Mouse (Mus musculus) spleen, adult 12 weeks (tissue): ENCODE measurements around the gene Appl1.
A peak's percentile ranks its signal among the peaks of the same experiment; 100 is the strongest.

ENCODE experiments used
- DNase-seq: peaks from one replicate; pipeline ENCODE4 v3.0.0; 2022; ENCODE audit warnings: low spot score

Appl1 gene

GRCm38 (mm10) chr14:26971106-26971789, at the start of gene Appl1:
TSS of gene Appl1 (minus strand) at chr14:26971232.
- DNase-seq = no peak

DNA sequence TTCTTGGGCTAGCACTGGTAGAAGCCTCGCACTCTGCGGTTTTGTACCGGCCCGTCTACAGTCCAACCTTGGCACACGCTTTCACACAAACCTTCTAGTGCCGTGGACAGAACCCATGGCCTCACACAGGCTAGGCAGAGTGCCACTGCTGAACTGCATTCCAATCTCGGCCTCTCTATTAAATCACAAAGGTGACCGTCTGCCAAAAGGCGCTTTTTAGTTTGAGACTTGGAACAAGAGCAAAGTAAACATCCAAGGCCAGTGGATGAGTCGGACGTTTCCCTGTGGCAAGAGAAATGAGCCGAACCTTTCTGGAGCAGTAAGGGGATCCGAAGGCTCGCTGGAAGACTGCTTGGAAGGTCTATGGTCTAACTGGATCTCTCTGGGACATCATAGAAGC, 48.8 kb upstream of the Appl1 start:
- DNase-seq = no peak

GRCm38 (mm10) chr14:27017936-27018335, 46.9 kb upstream of the Appl1 start:
- DNase-seq = no peak

DNA sequence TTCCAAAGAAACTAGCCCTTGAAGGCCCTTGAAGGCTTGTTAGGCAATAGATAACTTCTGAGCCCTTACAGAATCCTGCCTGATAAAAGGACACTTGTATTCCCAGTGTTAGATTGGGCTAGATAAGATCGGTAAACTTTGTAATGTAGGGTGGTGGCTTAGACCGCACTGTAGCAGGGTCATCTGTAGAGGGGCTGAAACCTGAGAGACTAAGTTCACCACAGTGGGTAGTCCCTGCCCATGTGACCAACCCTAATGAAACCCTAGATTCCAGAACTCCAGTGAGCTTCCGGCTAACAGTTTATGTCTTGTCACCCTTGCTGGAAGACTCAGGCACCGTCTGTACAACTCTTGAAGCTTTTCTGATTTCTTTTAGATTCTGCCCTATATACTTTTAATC, 42.6 kb upstream of the Appl1 start:
- no peak for DNase-seq

- DNase-seq = no peak
These were observed 40.5 kb upstream of the Appl1 start for GRCm38 (mm10) chr14:27011561-27011960.

GRCm38 (mm10) chr14:27005937-27006336, 34.9 kb upstream of the Appl1 start:
- DNase-seq = no peak

- DNase-seq = no peak
These were observed 33.9 kb upstream of the Appl1 start for GRCm38 (mm10) chr14:27004906-27005305.

GRCm38 (mm10) chr14:27000386-27000785, 29.4 kb upstream of the Appl1 start:
- DNase-seq = no peak

DNA sequence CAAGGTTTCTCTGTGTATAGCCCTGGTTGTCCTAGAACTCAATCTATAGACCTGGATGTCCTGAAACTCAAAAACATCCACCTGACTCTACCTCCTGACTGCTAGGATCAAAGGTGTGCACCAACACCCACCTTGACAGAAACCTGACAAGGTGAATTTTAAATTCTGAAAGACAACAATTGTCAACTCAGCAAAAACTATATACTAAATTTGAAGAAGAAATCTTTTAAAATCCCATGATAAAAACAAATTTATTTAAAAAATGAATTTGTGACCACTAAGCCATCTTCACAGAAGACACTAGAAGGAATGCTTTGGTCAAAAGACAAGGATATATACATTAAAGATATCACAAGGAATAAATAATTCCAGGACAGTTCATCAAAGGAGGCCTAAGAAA, 25.2 kb upstream of the Appl1 start:
- DNase-seq = no peak

DNA sequence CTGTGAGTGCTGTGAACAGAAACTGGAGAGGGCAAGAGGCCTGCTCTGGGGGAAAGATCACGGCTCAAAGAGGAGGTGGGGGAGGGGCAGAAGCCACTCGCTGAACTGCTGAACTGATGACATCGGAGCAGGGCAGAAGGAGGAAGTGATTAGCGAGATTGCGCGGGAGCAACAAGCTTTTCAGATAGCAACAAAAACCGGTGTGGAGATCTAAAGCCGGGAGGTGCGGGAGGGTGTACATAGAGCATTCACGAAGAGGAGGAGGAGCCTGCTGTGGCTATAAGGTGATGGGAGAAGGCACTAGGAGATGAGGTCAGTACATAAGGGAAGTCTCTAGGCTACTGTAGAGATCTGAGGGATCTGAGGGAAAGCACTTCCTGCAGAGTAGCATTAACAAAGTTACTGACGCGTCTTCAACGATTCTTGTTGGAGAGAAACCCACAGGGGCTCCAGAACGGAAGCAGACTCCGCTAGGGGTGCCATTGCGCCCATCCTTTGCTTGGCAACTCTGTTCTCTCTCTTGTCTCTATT, 23.2 kb upstream of the Appl1 start, which contains the start of gene Hesx1:
Gene Hesx1, plus strand, starts transcription at position 206 of the 531 bp plus-strand sequence.
- DNase-seq = peak; percentile 23

- DNase-seq = no peak
These were observed 22.4 kb upstream of the Appl1 start for GRCm38 (mm10) chr14:26993427-26993826.

- DNase-seq = no peak
These were observed 20.6 kb upstream of the Appl1 start for GRCm38 (mm10) chr14:26991622-26992021.

GRCm38 (mm10) chr14:26988694-26989093, 17.7 kb upstream of the Appl1 start:
- no peak for DNase-seq

- DNase-seq = no peak
These were observed 11.1 kb upstream of the Appl1 start for GRCm38 (mm10) chr14:26982150-26982530.

- no peak for DNase-seq
These were observed 10.6 kb upstream of the Appl1 start for GRCm38 (mm10) chr14:26981494-26982149.

DNA sequence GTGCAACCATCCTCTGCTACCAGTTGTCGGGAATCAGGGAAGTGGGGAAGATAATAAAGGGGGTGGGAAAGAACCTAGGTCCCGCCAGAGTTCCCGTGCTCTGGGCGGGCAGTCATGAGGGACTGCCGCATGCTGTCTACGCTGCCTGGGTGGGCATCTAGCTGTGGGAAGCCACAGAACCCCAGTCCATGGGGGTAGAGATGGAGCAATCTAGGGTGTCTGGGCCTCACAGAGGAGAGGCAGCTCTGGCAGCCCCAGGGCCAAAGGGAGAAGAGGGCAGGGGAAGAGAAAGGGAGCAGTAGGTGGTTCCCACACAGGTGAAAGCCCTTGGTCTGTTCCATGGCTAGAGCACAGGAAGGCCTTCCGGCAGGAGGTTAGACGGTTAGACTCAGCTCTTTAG, 10.0 kb upstream of the Appl1 start:
- DNase-seq = no peak

DNA sequence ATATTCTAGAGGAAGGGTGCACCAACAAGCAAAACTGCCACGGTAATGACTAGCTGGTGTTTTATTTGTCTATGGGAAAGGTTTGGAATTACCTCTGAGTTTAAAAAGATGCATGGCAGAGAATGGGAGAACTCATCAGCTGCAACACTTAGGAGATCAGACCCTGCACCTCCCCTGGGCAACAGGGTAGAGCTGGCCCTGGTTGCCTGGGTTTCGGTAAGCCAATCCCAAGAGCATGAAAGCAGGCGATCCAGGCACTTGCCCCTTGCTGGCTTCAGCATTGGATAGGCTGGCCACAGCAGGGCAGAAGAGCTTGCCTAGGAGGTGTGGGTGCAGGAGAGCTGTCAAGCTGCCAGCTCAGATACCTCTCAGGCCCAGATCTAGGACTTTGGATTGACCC, 8.8 kb upstream of the Appl1 start:
- no peak for DNase-seq

DNA sequence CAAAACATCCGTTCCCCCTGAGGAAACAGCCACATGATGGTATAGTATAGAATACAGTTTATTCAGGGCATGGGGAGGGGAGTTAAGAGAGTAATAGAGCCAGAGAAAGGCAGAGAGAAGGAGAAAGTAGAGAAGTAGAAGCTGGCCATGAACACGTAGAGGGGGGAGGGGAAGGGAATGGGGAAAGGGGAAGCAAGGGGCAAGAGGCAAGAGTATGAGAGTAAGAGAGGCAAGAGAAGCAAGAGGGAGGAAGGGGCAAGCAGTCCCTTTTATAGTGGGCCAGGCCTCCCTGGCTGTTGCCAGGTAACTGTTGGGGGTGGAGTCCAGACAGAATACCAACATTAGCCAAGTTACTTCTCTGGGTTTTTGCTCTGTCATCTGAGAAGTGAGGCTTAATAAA, 6.5 kb upstream of the Appl1 start:
- no peak for DNase-seq

DNA sequence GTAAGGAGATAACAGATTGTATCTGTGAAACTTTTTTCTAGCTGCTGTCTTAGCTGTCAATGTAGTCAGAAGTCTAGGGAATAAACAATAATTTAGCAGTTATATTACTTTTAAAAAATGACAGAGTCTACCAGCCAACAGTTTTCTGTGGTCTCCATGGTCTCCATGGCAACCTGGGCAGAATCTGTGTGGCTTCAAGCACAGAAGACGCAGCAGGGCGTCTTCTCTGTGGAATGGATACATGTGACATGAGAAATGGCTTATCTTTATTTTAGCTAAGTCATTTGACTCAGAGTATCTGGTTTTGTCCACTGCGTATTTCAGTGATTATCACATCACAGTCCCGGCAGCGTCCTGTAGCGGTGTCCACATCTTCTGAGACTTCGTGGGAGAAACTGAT, 5.2 kb upstream of the Appl1 start:
- no peak for DNase-seq

DNA sequence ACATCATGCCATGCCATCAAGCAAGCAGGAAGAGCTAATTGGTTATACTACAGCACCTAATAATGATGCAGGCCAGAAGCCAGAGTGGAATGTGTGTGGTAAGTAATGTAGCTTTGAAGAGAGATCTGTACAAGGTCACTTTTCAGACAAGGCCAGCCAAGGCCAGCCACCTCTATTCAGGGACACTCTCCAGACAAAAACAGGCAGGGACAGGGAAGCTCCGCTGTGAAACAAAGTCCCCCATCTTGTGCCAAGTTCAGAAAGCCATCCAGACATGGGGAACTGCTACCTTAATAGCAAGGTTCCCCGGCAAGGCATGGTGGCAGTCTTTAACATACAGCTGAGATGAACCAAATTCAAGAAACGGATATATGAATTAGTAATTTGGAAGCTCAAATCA, 4.5 kb upstream of the Appl1 start:
- DNase-seq = no peak

DNA sequence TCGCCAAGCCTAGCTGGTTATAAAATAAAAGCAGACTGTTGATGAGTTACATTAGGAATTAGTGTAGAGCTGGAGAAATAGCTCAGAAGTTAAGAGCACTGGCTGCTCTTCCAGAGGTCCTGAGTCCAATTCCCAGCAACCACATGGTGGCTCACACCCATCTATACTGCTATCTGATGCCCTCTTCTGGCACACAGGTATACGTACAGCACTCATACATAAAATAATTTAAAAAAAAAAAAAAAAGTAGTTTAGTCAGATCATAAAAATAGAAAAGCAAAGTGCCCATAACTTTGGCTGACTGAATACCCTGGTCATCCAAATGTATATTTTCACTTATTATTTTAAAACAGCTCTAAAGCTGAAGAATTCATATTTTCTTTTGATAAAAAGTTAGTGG, 2.1 kb upstream of the Appl1 start:
- DNase-seq = no peak

- DNase-seq = peak; percentile 83
These were observed 546 bp downstream of the Appl1 start for GRCm38 (mm10) chr14:26970439-26970932.

DNA sequence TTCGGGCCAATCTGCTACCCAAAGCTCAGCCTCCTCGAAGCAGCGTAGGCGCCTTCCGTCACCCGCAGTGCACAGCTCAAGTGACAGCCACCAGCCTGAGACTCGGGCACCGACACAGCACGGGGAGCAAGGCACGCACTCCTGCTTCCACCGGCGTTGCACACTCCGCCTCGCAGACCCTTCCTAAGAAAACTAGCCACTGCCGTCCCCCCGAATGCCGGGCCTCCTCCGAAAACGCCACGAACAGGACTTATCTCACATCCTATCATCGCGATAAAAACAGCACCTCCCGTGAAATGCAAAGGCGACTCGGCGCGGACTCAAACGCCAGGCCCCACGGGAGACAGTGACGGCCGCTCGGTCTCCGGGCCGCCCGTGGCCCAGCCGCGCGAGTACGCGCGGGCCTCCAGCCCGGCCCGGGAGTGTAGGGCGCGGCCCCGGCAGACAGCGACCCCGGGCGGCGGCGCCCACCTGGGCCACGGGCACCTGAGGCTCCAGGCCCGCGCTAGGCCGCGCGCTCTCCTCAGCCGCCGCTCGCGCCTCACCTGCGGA, 1.1 kb downstream of the Appl1 start:
- no peak for DNase-seq
